Mouse (Mus musculus): ENCODE data around the gene Spa17.
A peak's percentile ranks its signal among the peaks of the same experiment; 100 is the strongest.

The Spa17 gene

GRCm38 (mm10) chr9:37613182-37613910, at the start of gene Spa17:
Spa17 (minus strand) TSS chr9:37613722.
- peak; percentile 85 for DNase-seq (ENCODE audit: low spot score)

- no peak for DNase-seq (ENCODE audit: low spot score)
Measured at GRCm38 (mm10) chr9:37663210-37663609, 49.7 kb upstream of the Spa17 start.

- no peak for DNase-seq (ENCODE audit: low spot score)
Measured at GRCm38 (mm10) chr9:37659413-37659812, 45.9 kb upstream of the Spa17 start.

GRCm38 (mm10) chr9:37656931-37657481, 43.5 kb upstream of the Spa17 start, which contains the start of gene Tbrg1:
Tbrg1 (minus strand) TSS chr9:37657312.
- DNase-seq (ENCODE audit: low spot score), result peak; percentile 82

GRCm38 (mm10) chr9:37656439-37656881, 42.9 kb upstream of the Spa17 start:
- peak; percentile 40 for DNase-seq (ENCODE audit: low spot score)

GRCm38 (mm10) chr9:37655961-37656360, 42.4 kb upstream of the Spa17 start:
- DNase-seq (ENCODE audit: low spot score), result peak; percentile 16

- no peak for DNase-seq (ENCODE audit: low spot score)
Measured at GRCm38 (mm10) chr9:37653836-37654235, 40.3 kb upstream of the Spa17 start.

GRCm38 (mm10) chr9:37650639-37651038, 37.1 kb upstream of the Spa17 start:
- no peak for DNase-seq (ENCODE audit: low spot score)

- DNase-seq (ENCODE audit: low spot score), result no peak
Measured at GRCm38 (mm10) chr9:37646246-37646645, 32.7 kb upstream of the Spa17 start.

- DNase-seq (ENCODE audit: low spot score), result no peak
Measured at GRCm38 (mm10) chr9:37638721-37639120, 25.2 kb upstream of the Spa17 start.

GRCm38 (mm10) chr9:37636800-37637542, 23.4 kb upstream of the Spa17 start:
- DNase-seq (ENCODE audit: low spot score), result no peak

GRCm38 (mm10) chr9:37636335-37636734, 22.8 kb upstream of the Spa17 start:
- DNase-seq (ENCODE audit: low spot score), result no peak

GRCm38 (mm10) chr9:37634269-37634668, 20.7 kb upstream of the Spa17 start:
- DNase-seq (ENCODE audit: low spot score), result no peak

GRCm38 (mm10) chr9:37632305-37632704, 18.8 kb upstream of the Spa17 start:
- no peak for DNase-seq (ENCODE audit: low spot score)

GRCm38 (mm10) chr9:37629941-37630340, 16.4 kb upstream of the Spa17 start:
- no peak for DNase-seq (ENCODE audit: low spot score)

GRCm38 (mm10) chr9:37628581-37628980, 15.1 kb upstream of the Spa17 start:
- no peak for DNase-seq (ENCODE audit: low spot score)

- no peak for DNase-seq (ENCODE audit: low spot score)
Measured at GRCm38 (mm10) chr9:37627263-37627662, 13.7 kb upstream of the Spa17 start.

GRCm38 (mm10) chr9:37626103-37626567, 12.6 kb upstream of the Spa17 start:
- DNase-seq (ENCODE audit: low spot score), result no peak

- no peak for DNase-seq (ENCODE audit: low spot score)
Measured at GRCm38 (mm10) chr9:37625641-37626040, 12.1 kb upstream of the Spa17 start.

- DNase-seq (ENCODE audit: low spot score), result no peak
Measured at GRCm38 (mm10) chr9:37625129-37625528, 11.6 kb upstream of the Spa17 start.

GRCm38 (mm10) chr9:37624502-37624901, 11.0 kb upstream of the Spa17 start:
- DNase-seq (ENCODE audit: low spot score), result no peak

- no peak for DNase-seq (ENCODE audit: low spot score)
Measured at GRCm38 (mm10) chr9:37623981-37624380, 10.5 kb upstream of the Spa17 start.

- DNase-seq (ENCODE audit: low spot score), result no peak
Measured at GRCm38 (mm10) chr9:37621290-37621689, 7.8 kb upstream of the Spa17 start.

Data from c-Kit-positive CD71-positive TER-119-positive erythroid progenitor cells, embryonic 14.5 days (primary cell).